Mouse (Mus musculus) erythroblast, adult 5-6 weeks (primary cell): Measurements from ENCODE around the gene Frmd4b. TPM values are rescaled to one million over a fixed set of nuclear protein-coding genes. Genes with fewer than 3 reads are reported as not detected.
"Not testable (repeated sequence)": the region's sequence is repeated elsewhere in the genome, so short reads cannot be mapped to it uniquely, and the experiment has no call there.

ENCODE experiments used
- ATAC-seq: replicated peaks from 2 replicates; pipeline ENCODE4 v1.8.0; 2016; ENCODE audit warnings: moderate number of reproducible peaks, mild to moderate bottlenecking, moderate TSS enrichment, inconsistent platforms; ENCODE audit not compliant: poor library complexity, low FRiP score, severe bottlenecking
- total RNA-seq, 2 experiments: library from RNA; stranded (forward) in 1 of 2; stranded (reverse) in 1 of 2; fragments of 150-400 nt in 1 of 2; fragments of 200-764, 138-1000 nt in 1 of 2; gene quantifications; 2 replicates each; pipeline versions ENCODE4 v1.2.3 to v1.2.4; 2015 to 2017; ENCODE audit warnings: low replicate concordance in 2 of 2

Gene Frmd4b
- total RNA-seq, 2 experiments from 2014 or later, result 2.9 to 6.1 TPM

- no peak for ATAC-seq
Observed at GRCm38 (mm10) chr6:97395477-97396350, 221.6 kb downstream of the Frmd4b start.

GRCm38 (mm10) chr6:97394473-97395075, 222.8 kb downstream of the Frmd4b start:
- no peak for ATAC-seq

- ATAC-seq, result no peak
Observed at GRCm38 (mm10) chr6:97392912-97393311, 224.4 kb downstream of the Frmd4b start.

GRCm38 (mm10) chr6:97387388-97387787, 230.0 kb downstream of the Frmd4b start:
- ATAC-seq, result no peak

GRCm38 (mm10) chr6:97384918-97385317, 232.4 kb downstream of the Frmd4b start:
- no peak for ATAC-seq

GRCm38 (mm10) chr6:97381275-97381674, 236.1 kb downstream of the Frmd4b start:
- no peak for ATAC-seq

- no peak for ATAC-seq
Observed at GRCm38 (mm10) chr6:97370947-97371346, 246.4 kb downstream of the Frmd4b start.

GRCm38 (mm10) chr6:97370460-97370859, 246.9 kb downstream of the Frmd4b start:
- ATAC-seq, result no peak

- ATAC-seq, result no peak
Observed at GRCm38 (mm10) chr6:97363846-97364245, 253.5 kb downstream of the Frmd4b start.

- ATAC-seq, result not testable (repeated sequence)
Observed at GRCm38 (mm10) chr6:97357606-97358005, 259.7 kb downstream of the Frmd4b start.

GRCm38 (mm10) chr6:97356612-97357011, 260.7 kb downstream of the Frmd4b start:
- no peak for ATAC-seq

GRCm38 (mm10) chr6:97355141-97355540, 262.2 kb downstream of the Frmd4b start:
- ATAC-seq, result no peak

GRCm38 (mm10) chr6:97353933-97354332, 263.4 kb downstream of the Frmd4b start:
- ATAC-seq, result no peak

- no peak for ATAC-seq
Observed at GRCm38 (mm10) chr6:97353371-97353770, 264.0 kb downstream of the Frmd4b start.

GRCm38 (mm10) chr6:97352505-97353154, 264.7 kb downstream of the Frmd4b start:
- no peak for ATAC-seq

GRCm38 (mm10) chr6:97349355-97350138, 267.8 kb downstream of the Frmd4b start:
- no peak for ATAC-seq

- ATAC-seq, result no peak
Observed at GRCm38 (mm10) chr6:97346932-97347331, 270.4 kb downstream of the Frmd4b start.

- no peak for ATAC-seq
Observed at GRCm38 (mm10) chr6:97346527-97346926, 270.8 kb downstream of the Frmd4b start.

- no peak for ATAC-seq
Observed at GRCm38 (mm10) chr6:97345921-97346320, 271.4 kb downstream of the Frmd4b start.

- no peak for ATAC-seq
Observed at GRCm38 (mm10) chr6:97342185-97342584, 275.2 kb downstream of the Frmd4b start.
